Mouse (Mus musculus): Measurements from ENCODE around the gene Ywhag. TPM values are rescaled to one million over a fixed set of nuclear protein-coding genes. Genes with fewer than 3 reads are reported as not detected.

The Ywhag gene
- total RNA-seq, 2 experiments from 2014 or later = 88.3 to 138 TPM

- ATAC-seq (replicated peaks; ENCODE audit: low FRiP score, low TSS enrichment, poor library complexity, severe bottlenecking) = no peak
Observed at GRCm38 (mm10) chr5:135956300-135957206, 22.1 kb upstream of the Ywhag start.

DNA sequence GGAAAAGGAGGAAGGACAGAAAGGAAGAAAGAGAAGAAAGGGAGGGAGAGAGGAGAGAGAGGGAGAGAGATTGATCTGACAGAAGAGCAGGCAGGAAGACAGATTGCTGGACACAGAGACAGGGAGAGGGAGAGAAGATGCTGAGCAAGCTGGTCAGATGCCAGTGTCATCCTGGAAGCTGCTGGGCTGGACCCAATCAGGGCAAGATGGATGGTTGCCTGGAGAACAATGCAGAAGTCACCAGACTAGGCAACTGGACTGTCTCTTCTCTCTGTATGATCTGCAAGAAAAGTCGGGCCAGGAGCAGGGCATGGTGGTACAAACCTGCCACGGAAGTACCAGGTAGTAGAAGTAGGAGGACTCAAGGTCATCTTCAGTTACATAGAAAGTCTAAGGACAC, 18.4 kb upstream of the Ywhag start:
- no peak for ATAC-seq (replicated peaks; ENCODE audit: low FRiP score, low TSS enrichment, poor library complexity, severe bottlenecking)

DNA sequence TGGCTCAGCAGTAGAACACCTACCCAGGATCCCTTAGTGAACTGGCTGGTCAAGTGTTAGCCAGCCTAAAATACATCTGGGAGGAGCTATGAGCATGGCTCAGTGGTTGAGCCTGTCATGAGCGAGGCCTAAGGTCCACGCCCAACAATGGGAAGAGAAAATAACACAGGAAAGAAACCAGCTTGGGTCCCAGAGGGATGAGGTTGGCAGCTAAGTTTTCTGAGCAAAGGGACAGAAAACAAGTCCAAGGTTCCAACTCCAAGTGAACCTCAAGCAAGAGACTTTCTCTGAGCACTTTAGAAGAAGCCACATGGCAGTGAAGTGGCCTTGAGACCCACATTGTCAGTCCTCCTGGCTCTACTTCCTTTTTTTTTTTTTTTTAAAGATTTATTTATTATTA, 17.2 kb upstream of the Ywhag start:
- ATAC-seq (replicated peaks; ENCODE audit: low FRiP score, low TSS enrichment, poor library complexity, severe bottlenecking) = no peak

DNA sequence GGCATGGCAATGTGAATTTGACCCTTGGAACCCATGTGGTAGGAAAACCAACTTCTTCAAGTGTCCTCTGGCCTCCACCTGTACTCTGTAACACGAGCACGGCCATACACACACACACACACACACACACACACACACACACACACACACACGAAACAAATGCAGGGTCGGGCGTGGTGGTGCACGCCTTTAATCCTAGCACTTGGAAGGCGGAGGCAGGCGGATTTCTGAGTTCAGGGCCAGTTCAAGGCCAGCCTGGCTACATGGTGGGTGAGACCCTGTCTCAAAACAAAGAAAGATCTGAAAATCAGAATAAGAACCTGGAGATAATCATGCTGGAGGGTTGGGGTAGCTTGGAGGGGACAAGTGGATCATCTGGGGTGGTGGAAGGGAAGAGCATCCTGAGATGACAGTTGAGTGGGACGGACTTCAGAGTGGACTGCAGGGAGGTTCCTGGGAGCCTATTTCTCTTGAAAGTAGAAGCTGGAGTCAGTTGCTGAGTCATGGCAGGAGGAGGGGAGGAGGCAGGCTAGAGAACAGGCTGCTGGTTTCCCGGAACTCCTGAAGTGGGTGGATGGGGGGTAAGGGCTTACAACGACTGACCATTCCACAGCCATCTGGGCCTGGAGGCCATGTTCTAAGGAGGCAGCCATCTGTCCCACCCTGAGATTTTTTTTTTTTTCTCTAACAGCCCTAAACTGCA, 16.4 kb upstream of the Ywhag start:
- ATAC-seq (replicated peaks; ENCODE audit: low FRiP score, low TSS enrichment, poor library complexity, severe bottlenecking) = peak; percentile 54

- no peak for ATAC-seq (replicated peaks; ENCODE audit: low FRiP score, low TSS enrichment, poor library complexity, severe bottlenecking)
Observed at GRCm38 (mm10) chr5:135946621-135947020, 12.2 kb upstream of the Ywhag start.

GRCm38 (mm10) chr5:135945916-135946408, 11.5 kb upstream of the Ywhag start:
- no peak for ATAC-seq (replicated peaks; ENCODE audit: low FRiP score, low TSS enrichment, poor library complexity, severe bottlenecking)

DNA sequence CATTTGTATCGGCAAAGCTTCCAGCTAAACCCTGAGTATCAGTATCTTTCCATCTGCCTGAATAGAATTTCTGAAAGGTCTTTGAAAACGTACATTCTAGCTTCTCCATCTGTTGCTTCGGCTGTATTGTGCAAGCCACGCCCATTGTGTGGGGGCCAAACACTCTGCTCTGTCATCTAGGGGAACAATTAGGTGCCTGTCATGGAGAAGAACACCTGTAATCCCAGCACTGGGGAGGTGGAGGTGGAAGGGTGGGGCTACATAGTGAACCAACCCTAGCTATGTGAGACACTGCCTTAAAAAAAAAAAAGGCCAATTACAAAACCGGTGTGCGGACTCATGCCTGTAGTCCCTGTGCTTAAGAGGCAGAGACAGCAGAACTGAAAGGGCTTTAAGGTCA, 8.3 kb upstream of the Ywhag start:
- ATAC-seq (replicated peaks; ENCODE audit: low FRiP score, low TSS enrichment, poor library complexity, severe bottlenecking) = no peak

DNA sequence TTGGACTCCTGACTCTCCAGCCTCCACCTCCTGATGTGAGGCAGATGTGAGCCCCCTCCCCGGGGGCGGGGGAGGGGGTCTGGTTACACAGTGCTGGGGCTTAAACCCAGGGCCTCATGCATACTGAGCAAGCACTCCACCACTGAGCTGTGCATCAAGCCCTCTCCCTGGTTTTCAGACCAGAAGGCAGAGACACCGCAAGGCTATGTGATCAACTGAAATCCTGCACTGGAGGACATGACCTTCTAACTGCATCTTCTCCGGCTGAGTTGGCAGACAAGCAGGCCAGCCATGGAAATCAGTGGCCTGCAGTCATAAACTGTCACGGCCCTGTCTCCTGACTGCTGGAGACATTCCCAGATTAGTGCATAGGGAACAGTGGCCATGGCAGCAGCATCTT, 6.2 kb upstream of the Ywhag start:
- no peak for ATAC-seq (replicated peaks; ENCODE audit: low FRiP score, low TSS enrichment, poor library complexity, severe bottlenecking)

DNA sequence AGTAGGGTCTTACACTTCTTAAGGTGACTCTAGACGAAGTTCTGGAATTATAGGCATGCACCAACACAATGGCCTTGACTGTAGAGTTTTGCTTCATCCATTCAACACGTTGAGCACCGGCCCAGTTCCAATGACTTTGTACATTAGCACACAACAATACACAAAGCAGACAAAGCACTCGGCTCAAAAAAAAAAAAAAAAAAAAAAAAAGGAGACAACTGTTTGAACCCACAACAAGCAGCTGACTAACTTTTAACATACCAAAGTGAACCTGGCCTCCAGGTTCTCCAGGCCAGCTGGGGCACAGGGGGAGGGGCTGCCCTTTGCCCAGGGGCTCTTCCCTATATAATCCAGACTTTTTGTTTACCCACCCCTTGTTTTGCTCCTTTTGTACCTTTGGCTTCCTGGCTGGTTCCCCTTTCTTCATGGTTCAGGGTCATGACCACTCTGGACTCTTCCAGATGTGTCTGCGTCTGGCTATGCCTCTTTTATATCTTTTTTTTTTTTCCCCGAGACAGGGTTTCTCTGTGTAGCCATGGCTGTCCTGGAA, 1.3 kb upstream of the Ywhag start:
- no peak for ATAC-seq (replicated peaks; ENCODE audit: low FRiP score, low TSS enrichment, poor library complexity, severe bottlenecking)

DNA sequence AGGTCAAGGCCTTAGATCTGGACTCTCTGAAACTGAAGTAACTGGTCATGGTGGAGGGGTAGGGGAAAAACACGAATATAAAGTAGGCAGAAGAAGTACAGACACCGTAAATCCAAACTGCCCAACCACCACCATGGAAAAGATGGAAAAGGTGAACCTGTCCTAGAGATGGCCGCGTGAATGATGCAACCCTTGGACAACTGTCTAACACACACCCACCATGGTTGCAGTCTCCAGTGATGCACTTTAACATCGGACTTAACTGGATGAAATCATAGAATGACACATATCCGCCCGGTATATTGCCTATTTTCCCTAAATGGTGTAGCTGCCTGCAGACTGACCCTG, 734 bp upstream of the Ywhag start:
- no peak for ATAC-seq (replicated peaks; ENCODE audit: low FRiP score, low TSS enrichment, poor library complexity, severe bottlenecking)

DNA sequence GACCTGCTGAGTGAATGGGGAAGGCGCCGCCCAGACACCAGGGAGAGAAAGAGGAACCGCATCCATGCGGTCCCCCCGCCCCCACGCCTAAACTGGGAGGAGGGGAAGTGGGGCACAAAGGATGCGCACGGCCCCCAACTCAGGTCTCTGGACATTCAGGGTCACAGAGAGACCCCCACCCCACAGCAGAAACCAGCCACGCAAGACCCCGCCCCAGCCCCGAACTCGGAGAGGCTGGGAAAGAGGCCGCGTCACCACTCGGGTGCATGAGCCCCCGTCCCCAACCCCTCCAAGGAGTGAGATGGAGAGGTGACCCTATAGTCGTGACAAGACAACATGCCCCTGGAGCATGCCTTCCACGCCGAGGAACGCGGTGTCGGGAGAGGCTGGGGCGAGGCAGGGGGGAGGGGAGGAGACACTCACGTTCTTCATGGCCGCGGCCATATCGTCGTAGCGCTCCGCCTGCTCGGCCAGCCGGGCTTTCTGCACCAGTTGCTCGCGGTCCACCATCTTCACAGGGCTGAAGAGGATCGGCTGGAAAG, 445 bp downstream of the Ywhag start:
- peak; percentile 62 for ATAC-seq (replicated peaks; ENCODE audit: low FRiP score, low TSS enrichment, poor library complexity, severe bottlenecking)

DNA sequence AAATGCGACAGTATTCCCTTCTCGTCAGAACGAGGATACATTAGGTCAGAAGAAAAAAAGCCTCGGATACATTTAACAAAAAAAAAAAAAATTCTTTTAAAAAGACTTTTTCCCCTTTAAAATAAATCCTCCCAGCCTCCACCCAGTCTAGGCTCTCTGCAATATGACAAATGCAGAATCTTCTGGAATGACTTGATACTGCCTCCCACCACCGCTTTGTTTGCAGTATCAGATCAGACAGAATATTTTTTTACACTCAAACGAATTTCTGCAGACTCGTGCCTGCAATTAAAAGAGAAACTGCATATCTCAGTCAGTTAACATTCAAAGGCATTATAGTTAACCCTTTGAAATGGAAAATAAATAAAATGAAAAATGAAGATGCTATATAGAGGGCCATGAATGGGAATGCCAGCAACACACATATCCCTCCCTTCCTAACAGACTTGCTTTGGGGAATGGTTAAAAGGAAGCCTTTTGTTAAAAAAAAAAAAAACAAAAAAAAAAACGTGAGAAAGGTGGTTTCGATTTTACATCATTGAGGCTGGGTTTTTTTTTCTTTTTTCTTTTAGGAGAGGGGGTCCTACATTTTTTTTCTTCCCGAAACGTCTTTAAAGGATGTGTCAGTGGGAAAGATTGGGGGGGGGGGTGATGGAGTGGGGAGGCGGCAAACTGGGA, 1.1 kb downstream of the Ywhag start:
- ATAC-seq (replicated peaks; ENCODE audit: low FRiP score, low TSS enrichment, poor library complexity, severe bottlenecking) = no peak

DNA sequence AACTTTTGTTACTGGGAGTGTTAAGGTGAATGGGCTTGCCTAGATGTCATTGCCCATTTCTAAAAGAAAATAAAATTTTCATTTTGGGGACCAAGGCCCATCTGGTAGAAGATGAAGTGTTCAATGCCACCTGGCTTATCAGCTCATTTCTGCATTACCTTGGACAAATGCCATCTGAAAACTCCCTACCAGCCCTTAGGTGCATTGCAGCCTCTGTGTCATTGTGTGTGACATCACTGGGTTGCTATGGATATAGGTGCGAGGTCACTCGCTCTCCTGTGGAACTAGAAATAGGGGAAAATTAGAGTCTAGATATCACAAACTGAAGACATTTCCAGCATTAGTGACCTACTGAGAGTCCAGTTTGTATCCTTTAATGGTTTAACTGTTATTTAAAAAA, 2.1 kb downstream of the Ywhag start:
- peak; percentile 39 for ATAC-seq (replicated peaks; ENCODE audit: low FRiP score, low TSS enrichment, poor library complexity, severe bottlenecking)

GRCm38 (mm10) chr5:135931526-135931925, 2.9 kb downstream of the Ywhag start:
- ATAC-seq (replicated peaks; ENCODE audit: low FRiP score, low TSS enrichment, poor library complexity, severe bottlenecking) = no peak

GRCm38 (mm10) chr5:135929685-135930424, 4.6 kb downstream of the Ywhag start:
- no peak for ATAC-seq (replicated peaks; ENCODE audit: low FRiP score, low TSS enrichment, poor library complexity, severe bottlenecking)

- no peak for ATAC-seq (replicated peaks; ENCODE audit: low FRiP score, low TSS enrichment, poor library complexity, severe bottlenecking)
Observed at GRCm38 (mm10) chr5:135923901-135924300, 10.5 kb downstream of the Ywhag start.

- ATAC-seq (replicated peaks; ENCODE audit: low FRiP score, low TSS enrichment, poor library complexity, severe bottlenecking) = no peak
Observed at GRCm38 (mm10) chr5:135919902-135920301, 14.5 kb downstream of the Ywhag start.

GRCm38 (mm10) chr5:135918593-135918992, 15.8 kb downstream of the Ywhag start:
- ATAC-seq (replicated peaks; ENCODE audit: low FRiP score, low TSS enrichment, poor library complexity, severe bottlenecking) = no peak

- peak; percentile 12; the same call in 1 of the 2 replicates for ATAC-seq (replicated peaks; ENCODE audit: low FRiP score, low TSS enrichment, poor library complexity, severe bottlenecking)
Observed at GRCm38 (mm10) chr5:135918059-135918437, 16.4 kb downstream of the Ywhag start.

Measured in megakaryocyte-erythroid progenitor cell, adult 5-6 weeks (primary cell).